Mouse (Mus musculus) embryo, embryonic 11 days (tissue): ENCODE data around the gene Dda1.

Source experiments
- DNase-seq: peaks from one replicate; pipeline ENCODE4 v3.0.0-alpha.2; 2015

The Dda1 gene

DNA sequence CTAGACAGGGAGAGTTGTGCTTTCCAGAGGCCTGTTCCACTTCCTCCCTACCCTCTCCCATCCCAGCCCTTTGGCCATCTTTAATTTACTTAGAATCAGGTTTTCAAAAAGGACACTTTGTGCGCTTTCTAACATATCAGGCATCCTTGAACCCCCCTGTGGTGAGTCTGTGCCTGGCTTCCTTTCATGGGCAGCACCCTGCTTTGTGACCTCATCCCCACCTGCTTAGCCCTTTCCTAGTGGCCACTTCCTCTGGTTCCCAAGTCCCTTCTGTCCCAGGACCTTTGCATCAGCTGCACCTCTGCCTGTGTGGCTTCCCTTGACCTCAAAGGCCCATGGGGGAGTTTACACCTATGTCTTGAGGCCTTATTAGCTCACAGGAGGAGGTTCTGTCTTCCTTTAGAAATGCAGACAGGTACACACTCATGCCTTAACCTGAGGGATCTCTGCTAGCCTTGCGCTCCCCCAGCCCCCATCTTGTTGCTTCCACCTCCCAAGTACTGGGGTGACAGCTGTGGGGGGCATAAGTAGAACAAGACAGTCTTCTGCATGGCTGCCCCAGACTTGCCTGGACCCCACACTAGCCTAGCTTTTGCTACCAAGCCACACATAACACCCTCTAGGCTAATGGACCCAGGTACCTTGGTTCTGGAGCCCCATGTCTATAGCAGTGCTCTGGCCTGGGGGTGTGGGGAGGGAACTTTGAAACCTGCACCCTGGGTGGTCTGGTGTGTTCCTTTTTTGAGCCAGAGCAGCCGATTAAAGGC, 1.3 kb downstream of the Dda1 start:
- DNase-seq = no peak

DNA sequence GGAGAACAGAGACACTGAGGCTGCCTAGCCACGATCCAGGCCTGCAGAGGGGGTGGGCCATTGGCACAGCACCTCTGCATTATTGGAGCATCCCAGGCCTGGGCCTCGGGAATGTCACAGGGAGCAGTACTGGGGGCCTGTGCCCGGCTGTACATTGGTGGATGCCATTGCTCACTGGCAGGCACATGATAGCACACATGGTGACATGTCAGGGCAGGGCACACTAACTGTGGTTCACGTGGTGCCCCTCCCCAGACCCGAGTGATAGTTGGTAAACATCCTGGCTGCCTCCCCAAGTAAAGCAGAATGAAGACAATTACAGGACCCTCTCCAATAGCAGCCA, 1.9 kb downstream of the Dda1 start:
- DNase-seq = no peak

DNA sequence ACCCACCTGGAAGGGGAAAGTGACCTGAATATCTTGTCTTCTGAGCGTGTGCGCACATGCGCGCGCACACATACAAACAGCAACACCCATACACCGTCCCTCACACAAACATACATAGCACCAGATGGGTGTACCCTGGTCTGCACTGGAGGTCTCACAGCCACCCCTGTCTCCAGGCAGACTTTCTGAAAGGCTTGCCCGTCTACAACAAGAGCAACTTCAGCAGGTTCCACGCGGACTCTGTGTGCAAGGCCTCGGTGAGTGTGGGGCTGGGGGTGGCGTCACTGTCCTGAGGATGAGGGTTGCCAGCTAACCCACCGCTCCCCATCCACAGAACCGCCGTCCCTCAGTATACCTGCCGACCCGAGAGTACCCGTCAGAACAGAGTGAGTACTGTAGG, 2.9 kb downstream of the Dda1 start:
- no peak for DNase-seq

DNA sequence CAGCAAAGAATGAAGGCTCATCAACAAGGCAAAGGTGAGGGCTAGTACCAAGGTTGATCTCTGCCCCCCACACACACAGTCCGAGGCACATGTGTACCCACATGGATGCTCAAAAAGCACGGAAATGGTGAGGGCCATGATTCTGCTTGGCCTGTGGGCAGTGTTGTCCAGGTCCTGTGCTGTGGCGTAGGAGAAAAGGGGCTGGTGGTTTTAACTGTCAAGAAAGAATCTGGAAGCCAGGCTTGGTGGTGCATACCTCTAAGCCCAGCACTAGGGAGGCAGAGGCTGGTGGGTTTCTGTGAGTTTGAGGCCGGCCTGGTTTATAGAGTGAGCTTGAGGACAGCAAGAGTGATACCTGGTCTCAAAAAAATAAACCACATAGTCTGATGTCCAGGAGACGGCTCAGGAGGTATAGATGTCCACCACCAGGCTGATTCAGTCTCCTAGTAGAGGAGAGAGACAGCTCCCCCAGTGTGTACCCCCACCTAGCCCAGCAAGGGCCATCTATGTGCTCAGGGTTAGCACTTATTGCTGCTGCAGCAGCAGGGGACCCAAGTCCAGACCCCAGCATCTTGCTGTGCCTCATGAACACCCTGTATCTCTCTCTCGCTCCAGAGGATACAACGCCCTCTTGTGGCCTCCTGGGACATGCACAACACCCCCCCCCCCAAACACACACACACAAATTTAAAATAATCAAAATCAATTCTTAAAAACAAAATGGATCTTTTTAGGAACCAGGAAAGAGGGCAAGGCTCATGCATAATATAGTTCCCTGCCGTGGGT, 3.8 kb downstream of the Dda1 start:
- no peak for DNase-seq

DNA sequence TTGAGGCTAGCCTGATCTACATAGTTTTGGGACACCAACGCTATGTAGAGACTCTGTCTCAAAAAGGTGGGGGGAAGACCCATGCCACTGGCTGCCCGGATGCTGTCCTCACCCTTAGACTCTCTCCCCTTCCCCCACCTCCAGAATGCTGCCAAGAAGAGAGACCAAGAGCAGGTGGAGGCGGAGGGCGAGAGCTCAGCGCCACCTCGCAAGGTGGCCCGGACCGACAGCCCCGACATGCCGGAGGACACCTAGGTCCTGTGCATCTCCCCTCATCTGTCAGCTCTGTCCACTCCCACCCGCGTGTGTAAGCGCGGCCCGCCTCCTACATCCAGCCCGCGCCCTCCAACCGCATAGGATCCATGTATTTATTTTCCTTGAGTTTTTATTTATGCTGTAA, 5.3 kb downstream of the Dda1 start:
- no peak for DNase-seq

DNA sequence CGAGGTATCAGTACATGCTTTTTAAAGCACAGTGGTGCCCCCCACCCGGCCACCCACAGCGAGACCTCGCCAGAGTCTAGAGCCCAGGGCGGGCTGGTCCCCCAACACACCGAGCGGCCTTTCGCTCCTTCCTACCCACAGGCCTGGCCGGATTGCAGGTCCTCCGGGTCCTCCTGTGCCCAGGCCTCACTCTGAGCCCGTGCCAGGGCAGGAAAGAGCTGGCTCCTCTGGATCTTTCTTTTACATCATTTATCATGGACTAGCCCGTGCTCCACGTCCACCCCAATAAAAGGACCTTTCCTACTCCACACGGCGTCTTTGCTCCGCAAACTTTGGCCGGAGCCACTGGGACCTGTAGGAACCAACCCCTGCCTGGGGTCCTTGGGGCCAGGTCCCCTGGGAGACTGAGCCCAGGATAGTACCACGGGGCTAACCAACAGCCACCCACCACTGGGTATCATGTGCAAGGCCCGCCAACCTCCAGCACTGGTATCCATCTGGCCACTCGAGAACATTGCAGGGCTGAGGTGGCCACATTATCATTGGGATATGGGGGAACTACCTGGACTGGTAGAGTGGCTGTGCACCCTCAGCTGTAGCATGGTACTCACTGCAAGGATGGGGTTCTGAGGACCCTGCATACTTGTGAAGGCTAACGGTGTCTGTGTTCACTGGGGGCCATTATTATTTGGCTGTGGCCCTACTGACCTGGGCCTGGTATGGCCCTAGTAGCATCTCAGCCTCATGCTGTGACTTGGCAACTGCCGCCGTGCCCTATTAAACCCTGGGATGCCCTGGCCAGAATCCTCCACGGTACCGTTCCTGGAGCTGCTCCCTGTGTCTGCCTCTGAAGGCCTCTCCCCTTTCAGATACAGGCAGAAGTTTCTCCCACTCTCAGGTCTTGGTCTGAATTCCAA, 6.0 kb downstream of the Dda1 start:
- no peak for DNase-seq

DNA sequence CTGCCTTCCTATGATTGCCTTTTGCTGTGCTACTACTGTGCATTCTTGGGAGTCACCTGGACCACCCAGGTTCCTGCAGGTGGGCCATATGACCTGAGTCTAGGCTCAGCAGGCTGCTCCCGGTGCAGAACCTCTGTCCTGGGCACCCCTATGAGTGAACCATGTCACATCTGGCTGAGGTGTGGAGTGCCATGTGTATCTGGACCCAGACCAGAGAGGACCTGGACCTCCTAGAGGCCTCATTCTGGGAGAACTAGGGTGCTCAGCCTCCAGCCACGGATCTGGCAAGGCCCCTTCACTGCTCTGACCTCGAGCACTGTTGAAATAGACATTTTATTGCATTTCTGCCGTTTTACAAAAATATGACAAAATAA, 6.7 kb downstream of the Dda1 start:
- DNase-seq = no peak

DNA sequence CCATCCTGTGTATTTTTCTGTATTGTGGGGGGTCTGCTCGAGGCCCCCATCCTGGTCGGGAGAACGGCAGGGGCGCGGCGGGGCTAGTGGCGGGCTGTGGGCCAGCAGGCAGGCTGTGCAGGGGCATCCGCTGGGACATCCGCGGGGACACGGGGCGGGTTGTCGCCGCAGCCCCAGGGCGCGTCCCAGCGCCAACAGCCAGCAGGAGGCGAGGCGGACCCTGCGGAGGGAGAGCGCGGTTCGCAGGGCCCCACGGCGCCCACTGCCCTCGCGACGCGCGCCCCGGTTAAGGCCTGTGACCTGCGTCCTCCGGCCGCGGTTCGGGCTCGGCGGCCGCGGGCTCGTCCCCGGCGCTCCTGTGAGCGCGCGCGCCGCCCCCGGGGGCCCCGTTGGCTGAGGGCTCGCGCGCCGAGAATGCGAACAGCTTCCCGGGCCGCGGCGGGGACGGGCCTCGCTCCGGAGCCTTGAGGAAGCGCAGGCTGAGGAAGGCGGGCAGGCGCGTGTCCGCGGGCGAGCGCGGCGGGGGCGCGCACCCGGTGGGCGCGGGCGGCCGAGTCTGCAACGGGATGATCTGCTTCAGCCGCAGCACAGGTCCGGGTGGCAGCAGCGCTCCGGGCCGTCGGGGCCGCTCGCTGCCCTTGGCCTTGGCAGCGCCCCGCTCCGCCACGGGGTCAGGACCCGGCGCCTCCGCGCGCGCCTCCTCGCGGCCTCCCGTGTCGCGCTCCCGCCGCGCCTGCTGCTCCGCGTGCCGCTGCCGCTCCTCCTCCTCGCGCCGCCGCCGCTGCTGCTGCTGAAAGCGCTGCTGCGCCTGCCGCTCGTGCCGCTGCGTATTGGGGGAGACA, 7.3 kb downstream of the Dda1 start:
- DNase-seq = peak; percentile 93

DNA sequence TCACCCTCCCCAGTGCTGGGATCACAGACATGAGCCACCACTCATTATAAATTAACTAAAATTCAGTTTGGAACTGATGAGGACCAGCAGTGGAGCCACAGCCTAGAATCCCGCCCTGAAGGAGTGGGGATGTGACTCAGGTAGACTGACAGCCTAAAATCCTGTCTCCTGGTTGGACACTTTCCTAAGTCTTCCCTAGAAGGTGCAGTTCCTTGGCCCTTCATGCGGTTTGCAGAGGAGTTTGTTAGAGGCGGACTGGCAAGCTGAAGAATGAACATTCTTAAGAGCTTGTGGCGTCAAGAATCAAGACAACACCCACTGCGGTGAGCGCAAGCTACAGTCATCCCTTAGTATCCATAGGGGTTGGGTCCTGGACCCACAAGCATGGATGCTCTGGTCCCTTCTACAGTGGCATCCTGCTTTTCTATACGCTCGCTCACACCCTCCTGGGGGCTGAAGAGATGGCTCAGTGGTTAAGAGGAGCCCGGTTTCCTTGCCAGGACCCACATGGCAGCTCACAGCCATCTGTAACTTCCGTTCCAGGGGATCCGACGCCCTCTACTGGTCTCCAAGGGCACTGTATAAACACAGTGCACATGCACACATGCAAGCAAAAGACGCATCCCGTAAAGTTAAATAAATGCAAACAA, 8.3 kb downstream of the Dda1 start:
- peak; percentile 52 for DNase-seq

DNA sequence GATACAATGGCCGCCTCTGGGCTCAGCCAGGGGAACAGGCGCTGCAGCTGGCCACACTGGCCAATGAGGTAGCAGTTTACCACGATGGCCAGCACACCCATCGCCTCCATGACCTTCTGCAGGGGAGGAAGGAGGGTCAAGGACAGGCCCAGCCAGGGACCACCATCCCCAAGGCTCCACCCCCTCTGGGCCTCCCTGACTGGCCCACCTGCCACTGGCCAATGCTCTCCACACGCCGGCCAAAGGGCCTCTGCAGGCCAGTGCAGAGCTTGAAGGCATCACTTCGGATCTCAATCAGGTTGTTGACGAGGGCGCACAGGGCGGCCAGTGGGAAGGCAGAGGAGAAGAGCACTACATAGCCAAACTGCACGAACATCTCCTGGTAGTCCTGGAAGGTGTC, 9.9 kb downstream of the Dda1 start:
- DNase-seq = no peak

DNA sequence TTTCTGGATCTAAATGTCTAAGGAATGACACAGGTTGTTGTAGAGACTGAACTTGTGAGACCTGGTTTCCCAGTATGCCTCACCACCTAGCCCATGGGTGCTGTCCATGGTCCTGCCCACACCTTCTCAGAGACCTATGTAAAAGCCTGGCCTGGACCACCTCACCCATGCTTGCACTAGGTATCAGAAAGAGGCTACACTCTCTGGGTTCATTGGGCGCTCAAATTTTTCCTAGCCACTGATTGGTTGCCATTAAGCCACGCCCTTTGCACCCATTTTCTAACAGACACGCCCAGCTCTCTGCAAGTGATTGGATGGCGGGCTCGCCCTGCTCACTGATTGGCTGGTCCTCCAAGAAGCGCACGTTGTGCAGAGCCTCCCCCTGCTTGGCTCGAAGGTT, 14.9 kb downstream of the Dda1 start:
- DNase-seq = peak; percentile 68

DNA sequence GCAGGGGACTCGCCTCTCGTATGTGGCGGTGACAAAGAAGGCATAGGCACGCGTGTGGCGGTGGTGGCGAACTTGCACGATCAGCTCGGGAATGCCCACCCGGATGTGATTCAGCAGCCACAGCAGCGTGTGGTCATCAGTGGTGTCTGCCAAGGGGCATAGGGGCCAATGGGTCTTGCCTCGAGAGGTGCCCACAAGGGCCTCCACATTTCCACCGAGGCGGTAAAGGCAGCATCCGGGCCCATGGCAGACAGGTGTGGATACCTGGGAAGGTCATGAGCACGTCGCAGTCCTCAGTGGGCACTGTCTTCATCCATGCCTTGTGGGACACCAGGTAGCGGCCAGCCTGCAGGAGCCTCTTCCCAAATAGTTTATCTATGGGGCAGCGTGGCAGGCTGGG, 15.7 kb downstream of the Dda1 start:
- no peak for DNase-seq

DNA sequence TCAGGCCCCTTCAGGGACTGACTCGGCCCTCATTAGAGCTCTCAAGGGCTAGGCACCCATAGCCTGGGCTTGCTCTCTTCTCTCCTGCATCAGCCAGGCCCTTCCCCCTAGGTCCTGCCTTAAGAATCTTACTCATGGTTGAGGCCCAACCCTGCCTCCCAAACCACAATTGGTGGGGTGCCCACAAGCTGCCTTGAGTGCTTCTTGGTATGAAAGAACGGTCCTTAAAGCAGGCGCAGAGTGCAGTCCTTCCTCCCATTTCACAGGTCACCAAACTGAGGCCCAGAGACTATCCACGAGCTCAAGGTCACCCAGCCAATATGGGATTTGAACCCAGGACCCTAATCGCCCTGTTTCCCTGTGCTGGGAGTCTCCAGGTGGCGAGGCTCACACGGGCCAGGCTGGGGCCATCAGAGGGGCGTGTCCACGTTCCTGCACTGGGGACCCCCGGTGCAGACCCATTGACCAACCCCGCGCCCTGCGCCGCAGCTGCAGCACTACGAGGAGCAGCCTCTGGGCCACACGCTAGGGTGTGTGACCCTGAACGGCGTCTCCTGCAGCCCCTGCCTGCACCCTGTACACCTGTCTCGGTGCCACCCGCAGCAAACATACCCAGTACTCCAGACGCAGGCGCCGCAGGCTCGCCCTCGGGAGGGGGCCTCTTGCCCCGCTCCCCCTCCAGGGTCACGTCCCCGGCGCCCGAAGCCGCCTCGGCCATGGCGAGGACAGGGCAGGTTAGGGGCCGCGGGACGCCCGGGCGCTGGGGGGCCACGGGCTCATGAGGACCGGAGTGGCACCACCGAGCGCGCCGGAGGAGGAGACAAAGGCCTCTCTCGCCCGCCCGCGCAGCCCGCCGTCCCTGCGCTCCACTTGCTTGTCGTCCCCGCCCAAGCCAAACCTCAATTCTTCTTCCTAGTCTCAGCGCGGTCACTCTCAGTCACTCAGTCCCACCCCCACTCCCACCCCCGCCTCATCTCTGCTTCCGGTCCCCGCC, 16.4 kb downstream of the Dda1 start, which contains the start of gene Ano8:
TSS of gene Ano8 (minus strand) at position 822 of the 994 bp plus-strand sequence.
- DNase-seq = peak; percentile 94

DNA sequence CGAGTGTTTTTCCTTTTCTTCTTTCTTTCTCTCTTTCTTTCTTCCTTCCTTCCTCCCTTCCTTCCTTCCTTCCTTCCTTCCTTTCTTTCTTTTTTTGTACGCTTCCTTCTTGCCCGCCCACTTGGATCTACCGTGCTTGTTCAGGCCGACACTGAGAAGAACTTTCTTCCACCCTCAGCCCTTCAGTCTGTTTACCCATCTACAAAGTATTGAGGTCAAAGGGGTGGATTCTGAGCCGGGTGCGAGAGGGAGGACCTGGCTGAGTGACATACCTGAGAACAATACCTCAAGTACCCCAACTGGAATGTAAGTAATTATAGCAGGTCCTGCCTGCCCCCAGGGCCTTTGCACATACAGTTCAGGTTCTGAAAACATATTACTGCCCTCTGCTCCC, 17.1 kb downstream of the Dda1 start:
- DNase-seq = no peak

DNA sequence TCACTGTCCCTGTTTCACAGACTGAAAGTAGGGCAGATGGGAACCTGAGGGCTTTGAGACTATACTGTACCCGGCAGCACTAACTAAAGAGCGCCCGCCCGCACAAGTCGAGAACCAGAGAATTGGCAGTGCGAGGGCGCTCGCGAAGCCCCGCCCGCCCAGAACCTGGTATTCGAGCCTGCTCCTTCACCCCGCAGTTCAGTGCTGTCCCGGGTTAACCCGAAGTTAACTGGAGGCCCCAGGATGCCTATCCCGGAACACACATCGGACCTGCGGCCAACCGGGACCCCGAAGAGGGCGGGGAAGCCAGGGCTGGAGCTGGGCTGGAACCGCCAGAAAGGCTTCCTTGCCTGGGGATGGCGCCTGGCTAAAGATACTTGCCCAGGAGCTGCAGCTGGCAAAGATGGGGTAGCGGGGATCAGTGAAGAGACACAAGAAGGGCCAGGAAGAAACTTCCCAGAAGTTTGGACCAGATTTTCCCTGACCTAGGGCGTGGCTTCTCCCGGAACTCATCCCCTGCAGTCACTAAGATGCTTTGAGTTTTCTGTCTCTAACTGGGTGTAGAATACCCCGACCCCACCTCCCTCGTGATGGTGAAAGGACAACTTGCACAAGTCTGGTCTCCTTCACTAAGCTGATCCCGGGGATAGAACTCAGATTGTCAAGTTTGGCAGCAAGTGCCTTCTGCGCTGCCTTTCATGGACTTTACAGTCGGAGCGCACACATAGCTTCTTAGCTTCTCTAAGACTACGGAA, 18.9 kb downstream of the Dda1 start, which contains the start of gene Gtpbp3:
TSS of gene Gtpbp3 (plus strand) at position 413 of the 755 bp plus-strand sequence.
- DNase-seq = peak; percentile 92

DNA sequence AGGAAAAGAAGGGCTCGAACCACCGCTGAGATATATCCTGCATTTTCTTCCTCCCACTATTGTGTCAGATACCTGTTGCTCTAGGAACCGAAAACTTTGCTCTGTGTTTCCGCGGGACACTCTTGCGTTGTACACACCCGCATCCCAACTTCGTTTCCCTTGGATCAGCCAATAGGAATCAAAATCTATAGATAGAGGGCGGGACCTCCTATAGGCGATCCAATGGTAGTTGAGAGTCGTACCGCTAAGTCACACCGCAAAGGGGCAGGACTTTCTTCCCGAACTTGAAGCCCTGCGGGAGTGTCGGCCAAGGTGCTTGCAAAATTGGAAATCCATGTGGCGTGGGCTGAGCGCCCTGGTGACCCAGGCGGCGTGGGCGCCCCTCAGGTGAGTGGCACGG, 19.5 kb downstream of the Dda1 start:
- DNase-seq = peak; percentile 94

DNA sequence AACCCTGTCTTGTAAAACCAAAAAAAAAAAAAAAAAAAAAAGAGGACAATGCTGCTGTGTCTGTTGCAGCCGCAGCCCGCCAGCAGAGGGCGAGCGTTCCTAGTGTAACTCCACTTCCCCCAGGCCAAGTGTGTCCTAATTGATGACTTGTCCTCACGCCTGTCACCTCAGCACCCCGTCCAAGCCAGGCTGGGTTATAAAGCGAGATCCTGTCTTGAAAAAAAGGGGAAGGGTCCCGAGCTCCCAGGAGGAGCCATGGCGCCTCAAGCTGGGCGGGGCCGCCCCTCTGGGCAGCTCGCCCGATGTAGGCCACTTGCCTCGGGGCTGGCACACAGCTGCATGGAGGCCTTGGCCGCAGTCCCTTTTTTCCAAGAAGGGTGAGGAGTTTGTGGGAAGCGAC, 26.0 kb downstream of the Dda1 start:
- peak; percentile 92 for DNase-seq

DNA sequence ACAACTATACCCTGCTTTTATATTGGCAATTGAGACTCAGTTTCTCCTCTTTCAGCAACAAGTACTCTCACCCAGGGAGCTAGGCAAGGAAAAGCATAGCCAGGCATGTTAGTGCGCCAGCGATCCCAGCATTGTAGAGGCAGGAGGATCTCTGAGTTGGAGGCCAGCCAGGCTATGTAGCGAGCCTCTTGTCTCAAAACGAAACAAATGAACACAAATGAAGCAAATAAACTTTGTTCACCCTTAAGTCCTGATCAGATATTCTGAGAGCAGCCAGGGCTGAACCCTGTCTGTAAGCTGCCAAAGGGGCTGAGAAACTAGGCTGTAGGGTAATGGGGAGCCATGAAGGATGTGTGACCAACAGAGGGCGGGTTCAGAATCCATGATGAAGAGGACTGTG, 26.8 kb downstream of the Dda1 start:
- no peak for DNase-seq

DNA sequence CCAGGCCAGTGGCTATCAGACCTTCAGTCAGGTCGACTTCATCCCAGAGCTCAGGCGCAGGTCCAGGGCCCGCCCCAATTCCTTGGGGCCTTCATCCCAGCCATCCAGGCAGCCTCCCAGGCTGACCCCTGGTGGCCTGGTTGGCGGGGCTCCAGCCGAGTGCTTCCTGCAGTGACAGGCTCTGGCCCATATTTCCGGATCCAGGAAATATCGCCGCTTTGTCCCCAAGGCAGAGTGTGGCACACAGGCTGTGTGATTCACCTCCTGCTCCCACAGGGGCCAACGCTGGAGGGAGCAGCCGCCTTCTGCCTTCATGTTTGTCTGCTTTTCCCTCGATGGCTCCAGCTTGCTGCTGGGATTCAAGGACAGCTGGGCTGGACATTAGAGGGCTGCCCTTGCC, 27.5 kb downstream of the Dda1 start:
- peak; percentile 37 for DNase-seq
